Mouse (Mus musculus): ENCODE results near the gene Tent5c. TPM values are rescaled to one million over a fixed set of nuclear protein-coding genes. Genes with fewer than 3 reads are reported as not detected.

Tent5c gene
- polyA plus RNA-seq, 1 experiment from 2014 or later: 10.5 TPM

- WGBS: 84% methylated on average over 5 of the region's 5 CpGs
- Histone ChIP-seq H3K9me3 (no peaks in the 10 kb centered on the region), H3K27ac (no peak overlapping the region), H3K36me3 (no peaks in the 10 kb centered on the region), H3K4me1 (peaks cover 5% of the 10 kb centered on the region), H3K4me3 (no peak overlapping the region), H3K9ac (no peak overlapping the region), H3K27me3 (peaks cover 20% of the 10 kb centered on the region), H3K4me2 (no peak overlapping the region)
- ATAC-seq (ENCODE audit: insufficient number of reproducible peaks, low FRiP score, low TSS enrichment, low read depth): no peak
Measured at GRCm38 (mm10) chr3:100482971-100483610, 6.0 kb downstream of the Tent5c start.

- 70% methylated on average over 7 of the region's 7 CpGs for WGBS
- Histone ChIP-seq H3K9me3 (no peaks in the 10 kb centered on the region), H3K36me3 (no peaks in the 10 kb centered on the region), H3K4me2 (no peak overlapping the region), H3K9ac (no peak overlapping the region), H3K27ac (no peak overlapping the region), H3K27me3 (peaks cover 19% of the 10 kb centered on the region), H3K4me1 (no peaks in the 10 kb centered on the region), H3K4me3 (no peak overlapping the region)
- ATAC-seq (ENCODE audit: insufficient number of reproducible peaks, low FRiP score, low TSS enrichment, low read depth): no peak
Measured at GRCm38 (mm10) chr3:100482324-100482911, 6.7 kb downstream of the Tent5c start.

GRCm38 (mm10) chr3:100480251-100481005, 8.7 kb downstream of the Tent5c start:
- ATAC-seq (ENCODE audit: insufficient number of reproducible peaks, low FRiP score, low TSS enrichment, low read depth): no peak
- H3K9ac ChIP-seq: no peak overlapping the region
- 79% methylated on average over 7 of the region's 7 CpGs for WGBS
- no peak overlapping the region for H3K27ac ChIP-seq
- H3K4me3 ChIP-seq: no peak overlapping the region
- no peaks in the 10 kb centered on the region for H3K4me1 ChIP-seq
- no peak overlapping the region for H3K4me2 ChIP-seq
- H3K9me3 ChIP-seq: no peaks in the 10 kb centered on the region
- no peaks in the 10 kb centered on the region for H3K36me3 ChIP-seq
- peaks cover 4% of the 10 kb centered on the region; the same call in 1 of the 2 replicates for H3K27me3 ChIP-seq

- no peak for ATAC-seq (ENCODE audit: insufficient number of reproducible peaks, low FRiP score, low TSS enrichment, low read depth)
Measured at GRCm38 (mm10) chr3:100474950-100475472, 14.1 kb downstream of the Tent5c start.

GRCm38 (mm10) chr3:100474536-100474935, 14.6 kb downstream of the Tent5c start:
- H3K4me2 ChIP-seq: no peak overlapping the region
- H3K9ac ChIP-seq: no peak overlapping the region
- no peaks in the 10 kb centered on the region for H3K36me3 ChIP-seq
- no peaks in the 10 kb centered on the region for H3K27me3 ChIP-seq
- no peaks in the 10 kb centered on the region for H3K9me3 ChIP-seq
- H3K4me1 ChIP-seq: no peaks in the 10 kb centered on the region; the same call in 1 of the 2 replicates
- H3K4me3 ChIP-seq: no peak overlapping the region
- H3K27ac ChIP-seq: no peak overlapping the region
- WGBS: 77% methylated on average over 7 of the region's 7 CpGs
- no peak for ATAC-seq (ENCODE audit: insufficient number of reproducible peaks, low FRiP score, low TSS enrichment, low read depth)

More at GRCm38 (mm10) chr3:100474950-100475472, 14.1 kb downstream of the Tent5c start:
- H3K27ac ChIP-seq: no peak overlapping the region
- no peak overlapping the region for H3K9ac ChIP-seq
- H3K36me3 ChIP-seq: no peaks in the 10 kb centered on the region
- no peaks in the 10 kb centered on the region for H3K4me1 ChIP-seq
- no peak overlapping the region for H3K4me3 ChIP-seq
- no peaks in the 10 kb centered on the region for H3K9me3 ChIP-seq
- WGBS: 32% methylated on average over 8 of the region's 8 CpGs
- H3K27me3 ChIP-seq: no peaks in the 10 kb centered on the region
- no peak overlapping the region for H3K4me2 ChIP-seq

GRCm38 (mm10) chr3:100473146-100473545, 16.0 kb downstream of the Tent5c start:
- no peaks in the 10 kb centered on the region for H3K27me3 ChIP-seq
- WGBS: 90% methylated on average over 21 of the region's 21 CpGs
- H3K9me3 ChIP-seq: no peaks in the 10 kb centered on the region
- no peak overlapping the region for H3K4me3 ChIP-seq
- H3K4me1 ChIP-seq: no peaks in the 10 kb centered on the region; the same call in 1 of the 2 replicates
- no peak overlapping the region for H3K27ac ChIP-seq
- H3K9ac ChIP-seq: no peak overlapping the region
- ATAC-seq (ENCODE audit: insufficient number of reproducible peaks, low FRiP score, low TSS enrichment, low read depth): no peak
- H3K4me2 ChIP-seq: no peak overlapping the region
- no peaks in the 10 kb centered on the region for H3K36me3 ChIP-seq

- Histone ChIP-seq H3K27me3 (no peaks in the 10 kb centered on the region), H3K36me3 (no peaks in the 10 kb centered on the region), H3K4me3 (no peak overlapping the region), H3K4me2 (no peak overlapping the region), H3K4me1 (no peaks in the 10 kb centered on the region; the same call in 1 of the 2 replicates), H3K9ac (no peak overlapping the region), H3K9me3 (no peaks in the 10 kb centered on the region), H3K27ac (no peak overlapping the region)
- WGBS: 60% methylated on average over 3 of the region's 3 CpGs
- ATAC-seq (ENCODE audit: insufficient number of reproducible peaks, low FRiP score, low TSS enrichment, low read depth): no peak
Measured at GRCm38 (mm10) chr3:100470902-100471301, 18.2 kb downstream of the Tent5c start.

- H3K9ac ChIP-seq: no peak overlapping the region
- H3K27ac ChIP-seq: no peak overlapping the region
- H3K27me3 ChIP-seq: no peaks in the 10 kb centered on the region
- H3K4me2 ChIP-seq: no peak overlapping the region
- H3K36me3 ChIP-seq: no peaks in the 10 kb centered on the region
- no peaks in the 10 kb centered on the region for H3K9me3 ChIP-seq
- WGBS: 75% methylated on average over 3 of the region's 3 CpGs
- H3K4me3 ChIP-seq: no peak overlapping the region
- no peaks in the 10 kb centered on the region; the same call in 1 of the 2 replicates for H3K4me1 ChIP-seq
- ATAC-seq (ENCODE audit: insufficient number of reproducible peaks, low FRiP score, low TSS enrichment, low read depth): no peak
Measured at GRCm38 (mm10) chr3:100470101-100470500, 19.0 kb downstream of the Tent5c start.

GRCm38 (mm10) chr3:100466551-100466950, 22.6 kb downstream of the Tent5c start:
- Histone ChIP-seq H3K9me3 (no peaks in the 10 kb centered on the region), H3K27ac (no peak overlapping the region), H3K4me1 (peaks cover 15% of the 10 kb centered on the region), H3K4me3 (no peak overlapping the region), H3K9ac (no peak overlapping the region), H3K27me3 (no peaks in the 10 kb centered on the region), H3K36me3 (no peaks in the 10 kb centered on the region), H3K4me2 (no peak overlapping the region)
- ATAC-seq (ENCODE audit: insufficient number of reproducible peaks, low FRiP score, low TSS enrichment, low read depth): no peak
- 84% methylated on average over 4 of the region's 4 CpGs for WGBS

GRCm38 (mm10) chr3:100464596-100464995, 24.5 kb downstream of the Tent5c start:
- H3K27ac ChIP-seq: no peak overlapping the region
- no peak overlapping the region for H3K9ac ChIP-seq
- 92% methylated on average over 5 of the region's 5 CpGs for WGBS
- H3K4me2 ChIP-seq: no peak overlapping the region
- no peak for ATAC-seq (ENCODE audit: insufficient number of reproducible peaks, low FRiP score, low TSS enrichment, low read depth)
- no peaks in the 10 kb centered on the region for H3K27me3 ChIP-seq
- H3K4me3 ChIP-seq: no peak overlapping the region
- H3K9me3 ChIP-seq: no peaks in the 10 kb centered on the region
- peaks cover 15% of the 10 kb centered on the region for H3K4me1 ChIP-seq
- H3K36me3 ChIP-seq: no peaks in the 10 kb centered on the region

- ATAC-seq (ENCODE audit: insufficient number of reproducible peaks, low FRiP score, low TSS enrichment, low read depth): no peak
- WGBS: 47% methylated on average over 2 of the region's 2 CpGs
- H3K36me3 ChIP-seq: no peaks in the 10 kb centered on the region
Measured at GRCm38 (mm10) chr3:100463959-100464265, 25.2 kb downstream of the Tent5c start.

More at GRCm38 (mm10) chr3:100463959-100464265, 25.2 kb downstream of the Tent5c start:
- Histone ChIP-seq H3K27ac (no peak overlapping the region), H3K4me3 (no peak overlapping the region), H3K27me3 (no peaks in the 10 kb centered on the region), H3K4me1 (peaks cover 15% of the 10 kb centered on the region), H3K9me3 (no peaks in the 10 kb centered on the region), H3K9ac (no peak overlapping the region), H3K4me2 (no peak overlapping the region)

Data from limb, embryonic 15.5 days (tissue).